Mouse (Mus musculus) heart, adult 2 months (tissue): ENCODE data around the gene Selenon. TPM values are rescaled to one million over a fixed set of nuclear protein-coding genes. Genes with fewer than 3 reads are reported as not detected.

Source experiments
- DNase-seq, 2 experiments: peaks; one replicate each; pipeline ENCODE4 v3.0.0; 2021
- H3K27ac ChIP-seq: fragments of 200-600 bp; 2 replicates; pipeline ENCODE4 v1.8.1; 2022
- H3K27me3 ChIP-seq: fragments of 200-500 bp; 2 replicates; pipeline ENCODE4 v1.6.1; 2012; ENCODE audit warnings: mild to moderate bottlenecking, low read length, inconsistent platforms, mixed read lengths; ENCODE audit not compliant: control insufficient read depth, insufficient read depth
- H3K36me3 ChIP-seq: fragments of 200-500 bp; 2 replicates; pipeline ENCODE4 v1.6.1; 2012; ENCODE audit warnings: low read length, inconsistent platforms; ENCODE audit not compliant: control insufficient read depth, insufficient read depth
- H3K4me1 ChIP-seq: fragments of 200-500 bp; 2 replicates; pipeline ENCODE4 v1.6.1; 2011; ENCODE audit warnings: low read length; ENCODE audit not compliant: control insufficient read depth, insufficient read depth
- H3K4me3 ChIP-seq: fragments of 200-600 bp; 2 replicates; pipeline ENCODE4 v1.8.1; 2022
- H3K79me2 ChIP-seq: fragments of 200-500 bp; replicated peaks from 2 replicates; pipeline ENCODE4 v1.6.1; 2012; ENCODE audit warnings: mild to moderate bottlenecking, inconsistent platforms, low read length, moderate library complexity, mixed read lengths; ENCODE audit not compliant: control insufficient read depth, insufficient read depth
- H3K9ac ChIP-seq: fragments of 200-500 bp; 2 replicates; pipeline ENCODE4 v1.6.1; 2012; ENCODE audit warnings: low read depth, mild to moderate bottlenecking, control low read depth, inconsistent platforms, low read length, mixed read lengths
- CTCF ChIP-seq: fragments of 200-600 bp; IDR thresholded peaks from 2 replicates; pipeline ENCODE4 v1.8.1; 2022; ENCODE audit warnings: antibody characterized with exemption, mild to moderate bottlenecking, moderate library complexity
- EP300 ChIP-seq: fragments of 200-500 bp; IDR thresholded peaks from 2 replicates; pipeline ENCODE4 v1.6.1; 2011; ENCODE audit warnings: low read depth, low read length, control low read depth; ENCODE audit not compliant: insufficient read depth
- POLR2A ChIP-seq: fragments of 200-500 bp; IDR thresholded peaks from 2 replicates; pipeline ENCODE4 v1.6.1; 2011; ENCODE audit warnings: mild to moderate bottlenecking, low read depth, low read length, control low read depth; ENCODE audit not compliant: insufficient read depth
- WGBS: fragments of 180-500 bp; shearing (Covaris S2); methylation state at CpG from one replicate; pipeline ENCODE4 v1.1.7; 2018; 5-methylcytosine and 5-hydroxymethylcytosine counted together
- intact Hi-C: fragments of 180-260 bp; cut with DNase I; formaldehyde crosslinking; loops from one replicate; pipeline ENCODE4 v1.15.1; 2025
- polyA plus RNA-seq: library from polyadenylated mRNA; depleted of rRNA; stranded (reverse); fragments of >200 nt; gene quantifications from 2 replicates; pipeline ENCODE4 v1.2.3, GENCODE M21; 2012
- total RNA-seq, 2 experiments: library from RNA; stranded (reverse); gene quantifications; 2 replicates each; pipeline ENCODE4 v1.2.3; 2021

Selenon gene
- total and polyA plus RNA-seq, 3 experiments = 18.6 to 22.5 (median 19.9) TPM

- Histone ChIP-seq H3K27ac (no peak overlapping the region), H3K9ac (no peak overlapping the region), H3K4me3 (no peak overlapping the region), H3K4me1 (no peaks in the 10 kb centered on the region), H3K79me2 (no peaks in the 10 kb centered on the region), H3K36me3 (no peaks in the 10 kb centered on the region), H3K27me3 (no peaks in the 10 kb centered on the region)
- no peak for DNase-seq
- intact Hi-C loops = no loop called here
- TF ChIP-seq CTCF = no peak
- no peak for TF ChIP-seq EP300
- TF ChIP-seq POLR2A = no peak
- 84% methylated on average over 6 of the region's 6 CpGs for WGBS
These were observed 12.1 kb upstream of the Selenon start for GRCm38 (mm10) chr4:134564093-134564492.

GRCm38 (mm10) chr4:134563624-134564023 lies 11.7 kb upstream of the Selenon start:
- Histone ChIP-seq H3K4me3 (no peak overlapping the region), H3K27me3 (no peaks in the 10 kb centered on the region), H3K4me1 (peaks cover 1% of the 10 kb centered on the region), H3K27ac (no peak overlapping the region), H3K79me2 (no peaks in the 10 kb centered on the region), H3K9ac (no peak overlapping the region), H3K36me3 (no peaks in the 10 kb centered on the region)
- intact Hi-C loops = no loop called here
- DNase-seq = no peak
- WGBS = 82% methylated on average over 16 of the region's 16 CpGs
- TF ChIP-seq EP300 (no peak), POLR2A (no peak), CTCF (no peak)

- Histone ChIP-seq H3K9ac (no peak overlapping the region), H3K4me3 (no peak overlapping the region), H3K27ac (no peak overlapping the region), H3K27me3 (no peaks in the 10 kb centered on the region), H3K4me1 (peaks cover 3% of the 10 kb centered on the region), H3K36me3 (no peaks in the 10 kb centered on the region), H3K79me2 (no peaks in the 10 kb centered on the region)
- DNase-seq = no peak
- intact Hi-C loops = no loop called here
- 82% methylated on average over 2 of the region's 2 CpGs for WGBS
- no peak for TF ChIP-seq POLR2A
- TF ChIP-seq CTCF = no peak
- no peak for TF ChIP-seq EP300
These were observed 10.0 kb upstream of the Selenon start for GRCm38 (mm10) chr4:134562014-134562413.

- H3K4me1 ChIP-seq = peaks cover 4% of the 10 kb centered on the region
- no peak for TF ChIP-seq CTCF
- no peak for TF ChIP-seq EP300
- TF ChIP-seq POLR2A = no peak
- H3K4me3 ChIP-seq = no peak overlapping the region
- no peak overlapping the region for H3K9ac ChIP-seq
- no peaks in the 10 kb centered on the region for H3K27me3 ChIP-seq
- DNase-seq = no peak
- H3K27ac ChIP-seq = no peak overlapping the region
- H3K79me2 ChIP-seq = no peaks in the 10 kb centered on the region
- no peaks in the 10 kb centered on the region for H3K36me3 ChIP-seq
- intact Hi-C loops = no loop called here
- WGBS = 90% methylated on average over 8 of the region's 8 CpGs
These were observed 8.7 kb upstream of the Selenon start for GRCm38 (mm10) chr4:134560699-134561098.

GRCm38 (mm10) chr4:134559154-134559553 lies 7.2 kb upstream of the Selenon start:
- peaks cover 4% of the 10 kb centered on the region for H3K4me1 ChIP-seq
- H3K27ac ChIP-seq = no peak overlapping the region
- WGBS = 70% methylated on average over 7 of the region's 7 CpGs

GRCm38 (mm10) chr4:134558570-134559113 lies 6.7 kb upstream of the Selenon start:
- Histone ChIP-seq H3K4me1 (peaks cover 4% of the 10 kb centered on the region), H3K27me3 (no peaks in the 10 kb centered on the region), H3K79me2 (no peaks in the 10 kb centered on the region), H3K4me3 (no peak overlapping the region), H3K9ac (no peak overlapping the region), H3K36me3 (no peaks in the 10 kb centered on the region), H3K27ac (no peak overlapping the region; the same call in 1 of the 2 replicates)
- 38% methylated on average over 9 of the region's 9 CpGs for whole genome bisulfite sequencing
- no peak for DNase-seq
- TF ChIP-seq POLR2A (no peak), EP300 (no peak), CTCF (no peak)
- intact Hi-C loops = no loop called here

More at GRCm38 (mm10) chr4:134559154-134559553, 7.2 kb upstream of the Selenon start:
- no peak for TF ChIP-seq CTCF
- TF ChIP-seq EP300 = no peak
- no peak for TF ChIP-seq POLR2A
- no peak for DNase-seq
- no peaks in the 10 kb centered on the region for H3K36me3 ChIP-seq
- H3K27me3 ChIP-seq = no peaks in the 10 kb centered on the region
- H3K9ac ChIP-seq = no peak overlapping the region
- H3K79me2 ChIP-seq = no peaks in the 10 kb centered on the region
- H3K4me3 ChIP-seq = no peak overlapping the region
- intact Hi-C loops = no loop called here
